Mouse (Mus musculus): ENCODE data around the gene Cptp. TPM values are rescaled to one million over a fixed set of nuclear protein-coding genes. Genes with fewer than 3 reads are reported as not detected.
A peak's percentile ranks its signal among the peaks of the same experiment; 100 is the strongest.

The Cptp gene
- polyA plus RNA-seq (2016; fragmentation: Nextera tagmentation; extraction: Ambion mirVana), result 21.6 and 24.6 TPM in 2 replicates

GRCm38 (mm10) chr4:155869317-155870033, at the start of gene Cptp, which contains the start of gene Ints11:
Cptp (minus strand) TSS chr4:155869440.
Ints11 (plus strand) TSS chr4:155869546.
- H3K27me3 ChIP-seq (ENCODE audit: low read depth, poor library complexity, severe bottlenecking), result no peaks in the 10 kb centered on the region
- peaks cover 30% of the 10 kb centered on the region for H3K4me1 ChIP-seq
- H3K27ac ChIP-seq (replicated peaks), result peak within 1 kb of the TSS; percentile 88
- peak; percentile 98 for DNase-seq (ENCODE audit: low spot score)
- peak within 1 kb of the TSS; percentile 82 for H3K4me3 ChIP-seq
- peaks cover 61% of the 10 kb centered on the region for H3K36me3 ChIP-seq
- H3K9me3 ChIP-seq (replicated peaks), result no peaks in the 10 kb centered on the region
- WGBS, result under 1% methylated on average over 63 of the region's 63 CpGs

DNA sequence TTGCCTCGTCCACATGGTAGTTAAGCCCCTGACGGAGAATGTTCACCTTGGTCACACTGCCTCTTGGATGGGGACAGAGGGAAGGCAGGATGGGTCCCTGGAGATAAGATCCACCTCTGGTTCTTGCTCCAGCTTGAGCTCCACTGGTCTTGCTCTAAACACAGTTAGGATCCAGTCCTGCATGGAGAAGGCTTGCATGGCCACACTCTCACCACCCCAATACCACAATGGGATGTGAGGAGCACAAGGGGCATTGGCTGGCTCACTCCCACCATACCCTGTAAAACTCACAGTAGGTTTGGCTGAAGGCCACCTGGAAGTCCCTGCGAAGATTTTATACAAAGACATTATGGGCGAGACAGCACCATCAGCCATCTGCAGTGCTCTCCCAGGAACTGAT, 39.5 kb upstream of the Cptp start:
- H3K27ac ChIP-seq (replicated peaks), result no peak overlapping the region
- H3K9me3 ChIP-seq (replicated peaks), result no peaks in the 10 kb centered on the region
- no peak overlapping the region for H3K4me3 ChIP-seq
- peaks cover 34% of the 10 kb centered on the region for H3K36me3 ChIP-seq
- 92% methylated on average over 4 of the region's 4 CpGs for WGBS
- no peak for DNase-seq (ENCODE audit: low spot score)
- H3K27me3 ChIP-seq (ENCODE audit: low read depth, poor library complexity, severe bottlenecking), result no peaks in the 10 kb centered on the region
- H3K4me1 ChIP-seq, result no peaks in the 10 kb centered on the region

DNA sequence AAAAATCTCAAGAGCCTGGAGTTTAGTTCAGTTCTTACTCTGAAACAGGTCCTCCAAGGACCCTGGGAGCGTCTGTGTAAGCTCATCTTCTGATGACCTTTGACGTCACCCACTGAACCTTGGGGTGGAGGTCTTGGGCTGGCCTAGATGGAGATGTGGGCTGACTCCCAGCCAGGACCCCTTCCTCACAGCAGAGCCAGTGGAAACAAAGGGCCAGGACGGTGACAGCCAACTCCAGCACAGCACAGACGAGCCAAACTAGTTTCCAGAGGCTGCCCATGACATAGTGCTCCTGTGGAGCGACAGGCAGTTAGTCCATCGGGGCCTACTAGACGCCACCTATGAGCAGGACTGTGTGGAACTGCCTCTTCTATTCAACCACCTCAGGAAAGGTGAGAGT, 39.0 kb upstream of the Cptp start:
- no peaks in the 10 kb centered on the region for H3K27me3 ChIP-seq (ENCODE audit: low read depth, poor library complexity, severe bottlenecking)
- DNase-seq (ENCODE audit: low spot score), result no peak
- H3K27ac ChIP-seq (replicated peaks), result no peak overlapping the region
- no peak overlapping the region for H3K4me3 ChIP-seq
- peaks cover 38% of the 10 kb centered on the region for H3K36me3 ChIP-seq
- no peaks in the 10 kb centered on the region for H3K9me3 ChIP-seq (replicated peaks)
- H3K4me1 ChIP-seq, result no peaks in the 10 kb centered on the region
- WGBS, result 86% methylated on average over 7 of the region's 7 CpGs

GRCm38 (mm10) chr4:155907003-155907402, 37.8 kb upstream of the Cptp start:
- H3K27ac ChIP-seq (replicated peaks), result no peak overlapping the region
- H3K4me1 ChIP-seq, result no peaks in the 10 kb centered on the region
- no peak for DNase-seq (ENCODE audit: low spot score)
- no peaks in the 10 kb centered on the region for H3K9me3 ChIP-seq (replicated peaks)
- H3K36me3 ChIP-seq, result peaks cover 51% of the 10 kb centered on the region
- 87% methylated on average over 11 of the region's 11 CpGs for WGBS
- no peaks in the 10 kb centered on the region for H3K27me3 ChIP-seq (ENCODE audit: low read depth, poor library complexity, severe bottlenecking)
- H3K4me3 ChIP-seq, result no peak overlapping the region

GRCm38 (mm10) chr4:155906125-155906524, 36.9 kb upstream of the Cptp start:
- peak; percentile 9 for DNase-seq (ENCODE audit: low spot score)
- Histone ChIP-seq H3K27ac (replicated peaks) (no peak overlapping the region), H3K36me3 (peaks cover 60% of the 10 kb centered on the region), H3K4me1 (no peaks in the 10 kb centered on the region), H3K4me3 (no peak overlapping the region), H3K27me3 (ENCODE audit: low read depth, poor library complexity, severe bottlenecking) (no peaks in the 10 kb centered on the region), H3K9me3 (replicated peaks) (no peaks in the 10 kb centered on the region)
- 84% methylated on average over 9 of the region's 9 CpGs for WGBS

DNA sequence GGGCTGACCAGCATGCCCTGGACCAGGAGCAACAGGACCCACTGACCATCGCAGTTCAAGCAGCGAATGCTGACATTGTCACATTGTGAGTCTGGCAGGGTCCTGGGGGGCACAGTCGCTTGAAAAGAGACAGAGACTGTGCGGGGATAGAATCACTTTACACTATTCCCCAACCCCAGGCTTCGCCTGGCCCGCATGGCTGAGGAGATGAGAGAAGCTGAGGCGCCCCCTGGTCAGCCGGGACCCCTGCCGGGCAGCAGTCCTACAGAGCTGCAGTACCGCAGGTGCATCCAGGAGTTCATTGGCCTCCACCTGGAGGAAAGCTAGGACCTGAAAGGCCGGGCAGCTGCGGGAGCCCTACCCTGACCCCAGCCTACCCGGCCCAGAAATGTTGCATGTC, 36.4 kb upstream of the Cptp start:
- WGBS, result 85% methylated on average over 13 of the region's 13 CpGs
- DNase-seq (ENCODE audit: low spot score), result peak; percentile 8
- Histone ChIP-seq H3K36me3 (peaks cover 65% of the 10 kb centered on the region), H3K27ac (replicated peaks) (no peak overlapping the region), H3K9me3 (replicated peaks) (no peaks in the 10 kb centered on the region), H3K4me1 (no peaks in the 10 kb centered on the region), H3K27me3 (ENCODE audit: low read depth, poor library complexity, severe bottlenecking) (no peaks in the 10 kb centered on the region), H3K4me3 (no peak overlapping the region)

DNA sequence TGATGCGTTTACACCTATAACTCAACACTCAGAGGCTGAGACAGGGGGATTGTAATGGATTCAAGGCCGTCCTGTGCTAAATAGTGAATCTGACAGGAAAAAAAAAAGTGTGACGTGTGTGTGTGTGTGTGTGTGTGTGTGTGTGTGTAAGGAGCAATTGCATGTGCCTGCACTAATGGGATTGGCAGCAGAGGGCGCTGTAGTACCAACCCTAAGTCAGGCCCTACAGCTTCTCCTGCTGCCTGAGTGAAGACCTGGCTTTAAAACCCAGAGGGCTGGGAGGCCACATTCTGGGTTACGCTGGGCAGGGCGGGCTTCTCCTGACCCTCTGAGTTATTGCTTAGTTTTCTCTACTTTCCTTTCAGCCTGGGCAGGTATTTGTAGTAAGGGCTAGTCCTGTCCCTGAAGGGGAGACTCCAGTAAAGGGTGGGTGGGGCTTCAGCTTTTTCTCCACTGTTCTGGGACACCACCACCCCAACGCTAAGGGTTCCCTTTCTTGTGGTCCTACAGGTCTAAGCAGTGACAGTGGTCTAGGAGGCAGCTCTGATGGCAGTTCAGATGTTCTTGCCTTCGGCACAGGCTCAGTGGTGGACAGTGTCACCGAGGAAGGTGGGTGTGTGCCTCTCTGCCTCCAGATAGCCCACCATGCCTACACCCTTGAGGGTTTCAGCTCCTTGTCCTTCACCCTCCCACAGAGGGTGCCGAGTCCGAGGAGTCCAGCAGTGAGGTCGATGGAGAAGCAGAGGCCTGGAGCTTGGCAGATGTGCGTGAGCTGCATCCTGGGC, 35.3 kb upstream of the Cptp start:
- Histone ChIP-seq H3K9me3 (replicated peaks) (no peaks in the 10 kb centered on the region), H3K36me3 (peaks cover 76% of the 10 kb centered on the region)
- WGBS, result 90% methylated on average over 13 of the region's 13 CpGs

DNA sequence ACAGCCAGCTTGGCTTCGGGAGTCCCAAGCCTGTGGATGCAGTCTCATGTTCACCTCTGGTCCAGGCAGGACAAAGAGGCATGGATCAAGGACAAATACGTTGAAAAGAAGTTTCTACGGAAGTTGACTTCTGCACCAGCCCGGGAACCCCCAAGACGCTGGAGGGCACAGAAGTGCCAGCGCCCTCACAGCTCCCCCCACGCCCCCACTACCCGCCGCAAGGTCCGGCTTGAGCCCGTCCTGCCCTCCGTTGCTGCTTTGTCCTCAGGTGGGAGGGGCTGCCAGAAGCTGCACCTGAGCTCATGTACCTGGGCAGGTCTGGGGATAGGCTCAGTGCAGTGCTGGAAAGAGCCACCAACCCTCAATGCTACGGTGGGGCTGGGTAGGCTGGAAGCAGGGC, 34.0 kb upstream of the Cptp start:
- Histone ChIP-seq H3K9me3 (replicated peaks) (no peaks in the 10 kb centered on the region), H3K4me1 (no peaks in the 10 kb centered on the region), H3K27me3 (ENCODE audit: low read depth, poor library complexity, severe bottlenecking) (no peaks in the 10 kb centered on the region), H3K36me3 (peaks cover 89% of the 10 kb centered on the region), H3K4me3 (no peak overlapping the region), H3K27ac (replicated peaks) (no peak overlapping the region)
- WGBS, result 94% methylated on average over 13 of the region's 13 CpGs
- DNase-seq (ENCODE audit: low spot score), result no peak

More for the DNA sequence above, 35.3 kb upstream of the Cptp start:
- H3K4me1 ChIP-seq, result no peaks in the 10 kb centered on the region
- no peak for DNase-seq (ENCODE audit: low spot score)
- no peaks in the 10 kb centered on the region for H3K27me3 ChIP-seq (ENCODE audit: low read depth, poor library complexity, severe bottlenecking)
- H3K27ac ChIP-seq (replicated peaks), result no peak overlapping the region
- no peak overlapping the region for H3K4me3 ChIP-seq

DNA sequence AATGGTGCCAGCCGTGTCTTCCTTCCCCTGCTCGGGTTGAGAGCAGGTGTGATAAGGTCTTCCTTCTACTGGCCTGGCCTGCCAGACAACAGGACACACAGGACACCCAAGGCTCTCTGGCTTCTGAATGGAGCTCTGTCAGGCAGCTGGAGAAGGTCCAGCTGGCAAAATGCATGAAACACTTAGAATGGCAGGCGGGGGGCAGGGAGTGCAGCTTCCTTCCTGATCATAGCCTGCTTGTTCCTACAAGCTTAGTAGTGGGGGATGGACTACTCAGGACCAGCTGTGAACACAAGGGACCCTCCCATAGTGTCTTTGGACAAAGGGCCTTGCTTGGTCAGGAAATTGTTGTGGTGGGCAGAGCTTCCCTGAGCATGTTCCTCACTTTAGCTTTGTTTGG, 32.0 kb upstream of the Cptp start:
- Histone ChIP-seq H3K27ac (replicated peaks) (no peak overlapping the region), H3K36me3 (peaks cover 96% of the 10 kb centered on the region), H3K4me1 (no peaks in the 10 kb centered on the region), H3K4me3 (no peak overlapping the region), H3K9me3 (replicated peaks) (no peaks in the 10 kb centered on the region), H3K27me3 (ENCODE audit: low read depth, poor library complexity, severe bottlenecking) (no peaks in the 10 kb centered on the region)
- 82% methylated on average over 3 of the region's 3 CpGs for WGBS
- DNase-seq (ENCODE audit: low spot score), result no peak

GRCm38 (mm10) chr4:155899355-155899754, 30.1 kb upstream of the Cptp start:
- no peak overlapping the region for H3K27ac ChIP-seq (replicated peaks)
- peaks cover 12% of the 10 kb centered on the region for H3K4me1 ChIP-seq
- WGBS, result 96% methylated on average over 7 of the region's 7 CpGs
- peak; percentile 6 for DNase-seq (ENCODE audit: low spot score)
- no peaks in the 10 kb centered on the region for H3K27me3 ChIP-seq (ENCODE audit: low read depth, poor library complexity, severe bottlenecking)
- H3K36me3 ChIP-seq, result peaks cover 80% of the 10 kb centered on the region
- H3K9me3 ChIP-seq (replicated peaks), result no peaks in the 10 kb centered on the region
- H3K4me3 ChIP-seq, result no peak overlapping the region

DNA sequence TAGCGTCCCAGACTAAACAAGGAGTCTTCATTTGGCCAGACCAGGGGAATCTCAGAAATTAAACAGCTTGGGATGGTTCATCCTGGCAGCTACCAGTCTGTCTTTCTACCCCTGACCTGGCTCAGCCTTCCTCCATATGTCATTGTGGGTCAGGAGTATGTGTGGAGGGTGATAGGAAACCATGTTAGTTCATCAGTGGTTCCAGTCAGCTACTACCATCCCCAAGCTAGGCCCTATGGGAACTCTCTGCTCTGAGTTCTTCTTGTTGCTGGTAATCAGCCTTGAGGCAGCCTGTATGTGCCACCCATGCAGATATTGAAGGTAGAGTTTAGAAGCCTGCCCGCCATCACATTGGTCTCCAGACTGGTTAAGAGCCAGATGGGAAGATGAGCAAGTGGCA, 29.1 kb upstream of the Cptp start:
- Histone ChIP-seq H3K36me3 (peaks cover 70% of the 10 kb centered on the region), H3K4me1 (peaks cover 22% of the 10 kb centered on the region), H3K4me3 (no peak overlapping the region), H3K27me3 (ENCODE audit: low read depth, poor library complexity, severe bottlenecking) (no peaks in the 10 kb centered on the region), H3K9me3 (replicated peaks) (no peaks in the 10 kb centered on the region), H3K27ac (replicated peaks) (no peak overlapping the region)
- peak; percentile 8 for DNase-seq (ENCODE audit: low spot score)
- WGBS, result 92% methylated on average over 2 of the region's 2 CpGs

DNA sequence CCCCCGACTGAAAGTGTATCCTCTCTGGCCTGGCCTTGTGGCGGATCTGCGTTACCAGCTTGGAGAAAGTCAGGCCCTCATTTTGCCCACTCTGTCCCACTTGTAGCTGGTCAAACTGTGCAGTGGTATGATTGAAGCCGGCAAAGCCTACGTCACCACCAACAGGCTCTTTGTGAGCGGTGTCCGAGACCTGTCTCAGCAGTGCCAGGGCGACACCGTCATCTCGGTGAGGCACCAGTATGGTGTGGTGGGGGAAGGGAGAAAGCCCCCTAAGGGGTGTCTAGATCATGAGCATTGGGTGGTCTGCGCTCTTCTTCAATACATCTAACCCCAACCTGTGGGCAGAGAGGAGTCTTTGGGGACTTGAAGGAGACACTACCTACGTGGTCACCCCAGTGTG, 27.2 kb upstream of the Cptp start:
- 94% methylated on average over 12 of the region's 12 CpGs for WGBS
- peaks cover 33% of the 10 kb centered on the region for H3K4me1 ChIP-seq
- no peak overlapping the region for H3K27ac ChIP-seq (replicated peaks)
- H3K4me3 ChIP-seq, result no peak overlapping the region
- H3K36me3 ChIP-seq, result peaks cover 51% of the 10 kb centered on the region
- H3K9me3 ChIP-seq (replicated peaks), result no peaks in the 10 kb centered on the region
- no peaks in the 10 kb centered on the region for H3K27me3 ChIP-seq (ENCODE audit: low read depth, poor library complexity, severe bottlenecking)
- DNase-seq (ENCODE audit: low spot score), result no peak

GRCm38 (mm10) chr4:155895826-155896225, 26.6 kb upstream of the Cptp start:
- Histone ChIP-seq H3K27me3 (ENCODE audit: low read depth, poor library complexity, severe bottlenecking) (no peaks in the 10 kb centered on the region), H3K4me1 (peaks cover 36% of the 10 kb centered on the region), H3K9me3 (replicated peaks) (no peaks in the 10 kb centered on the region), H3K27ac (replicated peaks) (no peak overlapping the region), H3K4me3 (no peak overlapping the region), H3K36me3 (peaks cover 45% of the 10 kb centered on the region)
- no peak for DNase-seq (ENCODE audit: low spot score)
- WGBS, result 98% methylated on average over 4 of the region's 4 CpGs

Measured in midbrain, embryonic 10.5 days (tissue).